Mouse (Mus musculus): ENCODE results near the gene Gm12185. TPM values are rescaled to one million over a fixed set of nuclear protein-coding genes. Genes with fewer than 3 reads are reported as not detected.
"Not testable (repeated sequence)": the region's sequence is repeated elsewhere in the genome, so short reads cannot be mapped to it uniquely, and the experiment has no call there.

The Gm12185 gene
- polyA plus RNA-seq, 1 experiment from 2014 or later, result not detected

- H3K27ac ChIP-seq (replicated peaks); H3K9me3 ChIP-seq; H3K4me3 ChIP-seq; H3K36me3 ChIP-seq (replicated peaks); H3K27me3 ChIP-seq (replicated peaks; ENCODE audit: low read depth, poor library complexity, severe bottlenecking); DNase-seq (ENCODE audit: low spot score); H3K4me1 ChIP-seq: not testable (repeated sequence)
- WGBS, result no CpG with 5 or more reads among the region's 1 CpGs
Observed at GRCm38 (mm10) chr11:48974686-48975085, 17.3 kb downstream of the Gm12185 start.

- WGBS, result 92% methylated on average over 6 of the region's 6 CpGs
- H3K36me3 ChIP-seq (replicated peaks); H3K27ac ChIP-seq (replicated peaks); H3K4me3 ChIP-seq; DNase-seq (ENCODE audit: low spot score); H3K27me3 ChIP-seq (replicated peaks; ENCODE audit: low read depth, poor library complexity, severe bottlenecking); H3K4me1 ChIP-seq; H3K9me3 ChIP-seq: not testable (repeated sequence)
Observed at GRCm38 (mm10) chr11:48946090-48946489, 45.9 kb downstream of the Gm12185 start, which contains the start of gene Psme2b. Gene Psme2b (minus strand): TSS chr11:48946190.

- H3K27ac ChIP-seq (replicated peaks); H3K4me1 ChIP-seq; H3K9me3 ChIP-seq; H3K27me3 ChIP-seq (replicated peaks; ENCODE audit: low read depth, poor library complexity, severe bottlenecking); H3K4me3 ChIP-seq; H3K36me3 ChIP-seq (replicated peaks); DNase-seq (ENCODE audit: low spot score): not testable (repeated sequence)
Observed at GRCm38 (mm10) chr11:48939286-48939685, 52.7 kb downstream of the Gm12185 start.

GRCm38 (mm10) chr11:48935291-48935690 is 56.7 kb downstream of the Gm12185 start:
- H3K27ac ChIP-seq (replicated peaks); H3K36me3 ChIP-seq (replicated peaks); H3K4me3 ChIP-seq; H3K9me3 ChIP-seq; H3K4me1 ChIP-seq; H3K27me3 ChIP-seq (replicated peaks; ENCODE audit: low read depth, poor library complexity, severe bottlenecking); DNase-seq (ENCODE audit: low spot score): not testable (repeated sequence)
- 80% methylated on average over 1 of the region's 3 CpGs for WGBS

GRCm38 (mm10) chr11:48933923-48934322 is 58.1 kb downstream of the Gm12185 start:
- not testable (repeated sequence) for H3K9me3 ChIP-seq; H3K4me1 ChIP-seq; H3K27me3 ChIP-seq (replicated peaks; ENCODE audit: low read depth, poor library complexity, severe bottlenecking); DNase-seq (ENCODE audit: low spot score); H3K4me3 ChIP-seq; H3K27ac ChIP-seq (replicated peaks); H3K36me3 ChIP-seq (replicated peaks)
- WGBS, result 85% methylated on average over 1 of the region's 1 CpGs

GRCm38 (mm10) chr11:48933422-48933821 is 58.6 kb downstream of the Gm12185 start:
- not testable (repeated sequence) for H3K27me3 ChIP-seq (replicated peaks; ENCODE audit: low read depth, poor library complexity, severe bottlenecking); DNase-seq (ENCODE audit: low spot score); H3K4me3 ChIP-seq; H3K9me3 ChIP-seq; H3K4me1 ChIP-seq; H3K36me3 ChIP-seq (replicated peaks); H3K27ac ChIP-seq (replicated peaks)
- whole genome bisulfite sequencing, result 85% methylated on average over 1 of the region's 1 CpGs

- not testable (repeated sequence) for H3K27me3 ChIP-seq (replicated peaks; ENCODE audit: low read depth, poor library complexity, severe bottlenecking)
- WGBS, result 85% methylated on average over 1 of the region's 1 CpGs
Observed at GRCm38 (mm10) chr11:48928068-48928467, 64.0 kb downstream of the Gm12185 start.

GRCm38 (mm10) chr11:48926437-48926836 is 65.6 kb downstream of the Gm12185 start:
- not testable (repeated sequence) for H3K4me1 ChIP-seq; H3K4me3 ChIP-seq; H3K27me3 ChIP-seq (replicated peaks; ENCODE audit: low read depth, poor library complexity, severe bottlenecking); H3K27ac ChIP-seq (replicated peaks); H3K9me3 ChIP-seq; DNase-seq (ENCODE audit: low spot score); H3K36me3 ChIP-seq (replicated peaks)

More at GRCm38 (mm10) chr11:48928068-48928467, 64.0 kb downstream of the Gm12185 start:
- H3K36me3 ChIP-seq (replicated peaks); H3K4me3 ChIP-seq; H3K27ac ChIP-seq (replicated peaks); H3K4me1 ChIP-seq; DNase-seq (ENCODE audit: low spot score); H3K9me3 ChIP-seq: not testable (repeated sequence)

- DNase-seq (ENCODE audit: low spot score); H3K27ac ChIP-seq (replicated peaks); H3K4me1 ChIP-seq; H3K27me3 ChIP-seq (replicated peaks; ENCODE audit: low read depth, poor library complexity, severe bottlenecking); H3K36me3 ChIP-seq (replicated peaks); H3K9me3 ChIP-seq; H3K4me3 ChIP-seq: not testable (repeated sequence)
- 89% methylated on average over 5 of the region's 5 CpGs for WGBS
Observed at GRCm38 (mm10) chr11:48923818-48924217, 68.2 kb downstream of the Gm12185 start.

GRCm38 (mm10) chr11:48918380-48918779 is 73.6 kb downstream of the Gm12185 start:
- WGBS, result 90% methylated on average over 3 of the region's 3 CpGs
- no peaks in the 10 kb centered on the region for H3K4me1 ChIP-seq

GRCm38 (mm10) chr11:48913611-48914010 is 78.4 kb downstream of the Gm12185 start:
- no peaks in the 10 kb centered on the region for H3K27me3 ChIP-seq (replicated peaks; ENCODE audit: low read depth, poor library complexity, severe bottlenecking)
- H3K9me3 ChIP-seq, result no peaks in the 10 kb centered on the region
- no peak overlapping the region for H3K27ac ChIP-seq (replicated peaks)
- DNase-seq (ENCODE audit: low spot score), result no peak
- no peak overlapping the region for H3K4me3 ChIP-seq
- 86% methylated on average over 1 of the region's 1 CpGs for WGBS
- H3K4me1 ChIP-seq, result no peaks in the 10 kb centered on the region
- no peaks in the 10 kb centered on the region for H3K36me3 ChIP-seq (replicated peaks)

More at GRCm38 (mm10) chr11:48918380-48918779, 73.6 kb downstream of the Gm12185 start:
- H3K4me3 ChIP-seq, result no peak overlapping the region
- no peaks in the 10 kb centered on the region for H3K9me3 ChIP-seq
- H3K27ac ChIP-seq (replicated peaks), result no peak overlapping the region
- H3K36me3 ChIP-seq (replicated peaks), result no peaks in the 10 kb centered on the region
- H3K27me3 ChIP-seq (replicated peaks; ENCODE audit: low read depth, poor library complexity, severe bottlenecking), result no peaks in the 10 kb centered on the region
- DNase-seq (ENCODE audit: low spot score), result no peak

GRCm38 (mm10) chr11:48908459-48908858 is 83.6 kb downstream of the Gm12185 start:
- H3K4me3 ChIP-seq, result no peak overlapping the region
- no peaks in the 10 kb centered on the region for H3K36me3 ChIP-seq (replicated peaks)
- H3K27me3 ChIP-seq (replicated peaks; ENCODE audit: low read depth, poor library complexity, severe bottlenecking), result no peaks in the 10 kb centered on the region
- DNase-seq (ENCODE audit: low spot score), result no peak
- 55% methylated on average over 1 of the region's 1 CpGs for WGBS
- no peak overlapping the region for H3K27ac ChIP-seq (replicated peaks)
- H3K9me3 ChIP-seq, result no peaks in the 10 kb centered on the region
- H3K4me1 ChIP-seq, result no peaks in the 10 kb centered on the region

GRCm38 (mm10) chr11:48902021-48902420 is 90.0 kb downstream of the Gm12185 start, which contains the start of gene Gm5431:
Gene Gm5431 (minus strand): TSS chr11:48902214.
- no peaks in the 10 kb centered on the region for H3K27me3 ChIP-seq (replicated peaks; ENCODE audit: low read depth, poor library complexity, severe bottlenecking)
- no peak within 1 kb of the TSS for H3K27ac ChIP-seq (replicated peaks)
- no peak for DNase-seq (ENCODE audit: low spot score)
- no peaks in the 10 kb centered on the region for H3K9me3 ChIP-seq
- WGBS, result 72% methylated on average over 2 of the region's 2 CpGs
- H3K4me3 ChIP-seq, result no peak within 1 kb of the TSS
- H3K36me3 ChIP-seq (replicated peaks), result no peaks in the 10 kb centered on the region
- H3K4me1 ChIP-seq, result no peaks in the 10 kb centered on the region

- H3K9me3 ChIP-seq; DNase-seq (ENCODE audit: low spot score); H3K4me3 ChIP-seq; H3K4me1 ChIP-seq; H3K27me3 ChIP-seq (replicated peaks; ENCODE audit: low read depth, poor library complexity, severe bottlenecking); H3K27ac ChIP-seq (replicated peaks); H3K36me3 ChIP-seq (replicated peaks): not testable (repeated sequence)
- WGBS, result 96% methylated on average over 1 of the region's 1 CpGs
Observed at GRCm38 (mm10) chr11:48901567-48901930, 90.5 kb downstream of the Gm12185 start.
